Mouse (Mus musculus): Measurements from ENCODE around the gene Sigmar1.
"Not testable (repeated sequence)": the region's sequence is repeated elsewhere in the genome, so short reads cannot be mapped to it uniquely, and the experiment has no call there.

Gene Sigmar1

DNA sequence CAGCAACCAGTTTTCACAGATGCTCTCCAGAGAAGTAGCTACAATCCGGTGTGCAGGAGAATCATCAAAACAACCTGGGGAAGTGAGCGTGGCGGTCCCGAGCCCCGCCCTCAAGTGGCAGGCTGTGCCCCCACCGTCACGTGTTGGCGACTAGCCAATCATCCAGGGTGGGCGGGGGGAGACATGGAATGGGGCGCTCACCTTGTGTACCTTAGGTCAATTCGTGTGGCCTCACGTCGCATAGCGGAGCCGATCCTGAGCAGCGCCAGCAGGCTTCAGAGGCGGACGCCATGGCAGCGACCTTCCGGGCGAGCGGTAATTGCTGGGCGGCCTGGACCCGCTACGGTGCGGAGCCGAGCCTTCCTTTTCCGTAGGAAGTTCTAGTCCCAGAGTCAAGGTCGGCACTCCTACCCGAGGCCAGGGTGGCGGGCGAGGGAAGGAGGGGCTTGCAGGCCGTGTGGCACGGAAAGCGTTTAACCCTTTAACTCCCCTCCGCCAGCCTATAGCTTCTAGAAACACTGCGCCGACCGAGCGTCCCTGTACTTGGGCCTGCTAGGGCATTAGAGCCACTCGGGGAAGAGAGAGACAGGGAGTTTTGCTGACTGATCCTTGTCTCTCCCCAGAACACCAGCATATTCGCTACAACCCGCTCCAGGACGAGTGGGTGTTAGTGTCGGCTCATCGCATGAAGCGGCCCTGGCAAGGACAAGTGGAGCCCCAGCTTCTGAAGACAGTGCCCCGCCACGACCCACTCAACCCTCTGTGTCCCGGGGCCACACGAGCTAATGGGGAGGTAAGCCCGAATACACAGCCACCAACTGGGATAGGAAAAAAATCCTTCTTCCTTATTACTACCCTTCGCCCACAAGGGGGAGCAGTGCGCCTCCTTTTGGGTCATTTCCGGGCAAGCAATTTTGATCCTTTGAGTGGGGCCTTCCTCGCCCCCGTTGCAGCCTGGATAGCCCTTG is at the start of gene Sigmar1:
Gene Sigmar1 (minus strand): TSS at position 820 of the 968 bp plus-strand sequence.
- DNase-seq: peak; percentile 82

DNA sequence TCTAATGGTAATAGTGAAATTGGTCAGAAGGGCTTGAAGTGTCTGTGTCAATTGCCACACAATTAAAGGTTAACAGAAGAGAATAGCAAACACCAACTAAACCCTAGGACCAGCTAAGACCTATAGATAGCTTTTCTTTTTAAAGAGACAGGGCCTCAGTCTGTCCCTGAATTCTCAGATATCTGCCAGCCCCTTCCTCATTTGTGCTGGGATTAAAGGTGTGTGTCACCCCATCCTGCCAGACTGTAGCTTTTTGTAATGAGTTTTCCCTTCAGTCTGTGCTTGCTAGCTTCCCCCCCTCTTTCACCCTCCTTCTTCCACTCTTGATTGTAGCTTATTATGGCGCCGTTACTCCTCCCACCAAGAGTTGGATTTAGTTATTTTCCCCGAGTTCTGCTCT is 27.2 kb upstream of the Sigmar1 start:
- DNase-seq: not testable (repeated sequence)

DNA sequence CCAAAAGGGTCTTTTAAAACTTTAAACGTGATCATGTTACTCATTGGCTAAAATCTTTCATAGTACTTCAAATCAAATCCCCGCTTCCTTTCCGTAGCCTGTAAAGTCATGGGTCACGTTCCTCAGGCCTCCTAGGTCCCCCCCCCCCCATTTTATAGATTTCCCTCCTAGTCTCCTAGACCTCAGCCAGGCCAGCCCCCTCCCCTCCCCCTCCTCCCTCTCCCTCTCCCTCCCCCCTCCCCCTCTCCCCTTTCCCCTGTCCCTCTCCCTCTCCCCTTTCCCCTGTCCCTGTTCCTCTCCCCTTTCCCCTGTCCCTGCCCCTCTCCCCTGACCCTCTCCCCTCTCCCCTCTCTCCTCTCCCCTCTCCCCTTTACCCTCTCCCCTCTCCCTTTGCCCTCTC is 26.8 kb upstream of the Sigmar1 start:
- not testable (repeated sequence) for DNase-seq

GRCm38 (mm10) chr4:41781748-41782485 is 26.0 kb upstream of the Sigmar1 start:
- not testable (repeated sequence) for DNase-seq

DNA sequence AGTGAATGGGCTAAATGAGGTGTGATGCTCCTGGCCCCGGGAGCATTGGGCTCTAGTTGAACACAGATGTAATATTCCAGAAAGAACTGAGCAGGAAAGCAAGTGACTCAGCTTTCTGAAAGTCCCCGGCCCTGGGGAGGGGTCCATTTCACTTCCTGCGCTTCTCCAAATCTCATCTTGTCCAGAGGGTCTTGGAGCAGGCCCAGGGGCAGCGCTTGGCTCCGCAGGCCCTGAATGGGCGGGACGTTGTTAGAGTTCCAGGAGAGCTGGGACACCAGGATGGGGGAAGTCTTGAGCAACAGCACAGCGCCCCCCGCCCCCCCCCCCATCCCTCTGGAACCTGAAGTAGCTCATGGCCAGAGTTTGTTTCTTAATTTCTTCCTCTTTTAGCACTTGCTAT is 25.3 kb upstream of the Sigmar1 start:
- not testable (repeated sequence) for DNase-seq

GRCm38 (mm10) chr4:41775840-41776239 is 19.9 kb upstream of the Sigmar1 start:
- DNase-seq: not testable (repeated sequence)

DNA sequence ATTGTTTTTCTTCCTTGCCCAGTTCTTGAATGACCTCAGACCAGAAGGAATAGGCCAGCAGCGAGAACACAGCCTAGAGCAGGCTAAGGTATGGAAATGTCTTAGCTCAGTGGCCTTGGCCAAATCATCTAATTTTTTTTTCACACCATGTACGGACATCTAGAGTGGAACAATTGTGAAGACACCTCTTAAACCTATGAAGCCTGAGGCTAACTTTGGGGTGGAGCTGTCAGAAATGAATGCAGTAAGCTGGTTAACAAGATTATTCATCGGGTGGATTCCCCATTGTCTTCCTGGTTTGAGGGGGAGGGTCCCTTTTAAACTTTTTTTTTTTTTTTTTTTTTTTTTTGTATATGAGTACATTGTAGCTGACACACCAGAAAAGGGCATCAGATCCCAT is 18.5 kb upstream of the Sigmar1 start:
- not testable (repeated sequence) for DNase-seq

DNA sequence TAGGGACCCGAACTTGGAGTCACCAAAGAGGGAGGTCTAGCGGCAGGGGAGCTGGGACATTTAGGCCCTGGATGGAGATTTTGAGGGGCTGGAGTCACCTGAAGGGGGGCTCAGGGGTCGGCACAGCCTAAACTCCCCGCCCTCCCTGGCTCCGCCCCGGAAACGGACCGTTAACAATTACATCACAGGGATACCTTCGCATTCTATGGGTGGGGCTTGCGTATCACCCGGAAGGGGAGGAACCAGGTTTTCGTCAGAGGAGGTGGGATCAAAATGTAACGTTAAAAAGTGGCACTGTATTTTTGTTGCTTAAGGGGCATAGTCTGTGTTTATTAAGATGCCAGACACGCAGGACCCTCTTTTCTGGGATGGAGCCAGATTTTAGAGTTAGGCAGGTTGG is 18.0 kb upstream of the Sigmar1 start, which contains the start of gene Ccl27a:
Gene Ccl27a (minus strand): TSS at position 246 of the 400 bp plus-strand sequence.
- DNase-seq: peak; percentile 88

DNA sequence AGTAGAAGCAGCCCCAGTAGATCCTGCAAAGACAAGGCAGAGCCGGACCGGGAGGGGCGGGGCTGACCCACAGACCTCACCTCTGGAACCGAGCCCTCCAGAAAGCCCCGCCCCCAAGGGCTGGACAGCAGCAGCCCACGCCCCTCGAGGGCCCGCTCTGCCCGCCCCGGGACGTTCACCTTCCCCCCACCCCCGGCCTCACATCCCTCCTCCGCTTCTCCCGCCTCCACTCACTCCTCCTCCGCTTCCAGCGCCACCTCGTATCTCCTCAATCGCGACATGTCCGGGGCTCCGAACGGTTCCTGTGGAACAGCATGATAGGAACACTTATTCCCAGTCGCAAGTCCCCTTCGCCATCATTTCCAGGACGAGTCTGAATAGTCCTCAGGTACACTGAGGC is 17.5 kb upstream of the Sigmar1 start:
- DNase-seq: not testable (repeated sequence)

- DNase-seq: not testable (repeated sequence)
Observed at GRCm38 (mm10) chr4:41772946-41773345, 17.0 kb upstream of the Sigmar1 start.

DNA sequence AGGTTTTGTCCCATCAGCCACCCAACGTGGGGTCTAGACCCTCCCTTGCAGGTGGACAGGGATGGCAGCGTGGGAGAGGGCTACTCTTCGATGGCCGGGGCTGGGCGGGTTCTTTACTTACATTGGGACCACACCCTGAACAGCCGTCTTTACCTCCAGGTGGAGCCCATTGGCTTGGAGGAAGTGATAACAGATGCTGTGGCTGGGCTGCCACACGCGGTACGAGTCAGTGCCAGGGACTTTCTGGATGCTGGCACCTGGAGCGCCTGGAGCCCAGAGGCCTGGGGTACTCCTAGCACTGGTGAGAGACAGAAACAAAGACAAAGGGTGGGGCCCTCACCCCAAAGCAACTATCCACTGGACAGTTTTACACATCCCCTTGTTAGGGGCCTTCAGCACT is 11.3 kb upstream of the Sigmar1 start:
- DNase-seq: not testable (repeated sequence)

- not testable (repeated sequence) for DNase-seq
Observed at GRCm38 (mm10) chr4:41763176-41763575, 7.2 kb upstream of the Sigmar1 start.

DNA sequence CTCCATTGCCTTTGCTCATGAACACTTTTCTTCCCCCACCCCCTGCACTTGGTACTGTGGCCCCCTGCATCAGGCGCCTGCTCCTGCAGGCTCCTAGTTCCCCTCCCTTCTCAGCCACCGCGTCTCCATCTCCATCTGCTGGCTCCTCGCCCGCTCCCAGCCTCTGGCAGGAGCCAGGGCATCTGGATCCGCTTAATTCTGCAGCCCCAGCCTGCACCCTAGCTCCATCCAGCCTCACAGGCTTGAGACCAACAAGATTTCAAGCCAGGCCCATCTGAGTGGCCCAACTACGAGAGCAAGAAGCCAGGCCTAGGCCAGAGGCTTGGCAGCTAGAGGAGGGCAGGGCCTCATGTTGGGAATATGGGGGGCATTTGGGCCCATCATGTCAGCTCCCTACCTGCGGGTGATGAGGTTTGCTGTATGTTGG is 6.7 kb upstream of the Sigmar1 start:
- peak; percentile 53 for DNase-seq

DNA sequence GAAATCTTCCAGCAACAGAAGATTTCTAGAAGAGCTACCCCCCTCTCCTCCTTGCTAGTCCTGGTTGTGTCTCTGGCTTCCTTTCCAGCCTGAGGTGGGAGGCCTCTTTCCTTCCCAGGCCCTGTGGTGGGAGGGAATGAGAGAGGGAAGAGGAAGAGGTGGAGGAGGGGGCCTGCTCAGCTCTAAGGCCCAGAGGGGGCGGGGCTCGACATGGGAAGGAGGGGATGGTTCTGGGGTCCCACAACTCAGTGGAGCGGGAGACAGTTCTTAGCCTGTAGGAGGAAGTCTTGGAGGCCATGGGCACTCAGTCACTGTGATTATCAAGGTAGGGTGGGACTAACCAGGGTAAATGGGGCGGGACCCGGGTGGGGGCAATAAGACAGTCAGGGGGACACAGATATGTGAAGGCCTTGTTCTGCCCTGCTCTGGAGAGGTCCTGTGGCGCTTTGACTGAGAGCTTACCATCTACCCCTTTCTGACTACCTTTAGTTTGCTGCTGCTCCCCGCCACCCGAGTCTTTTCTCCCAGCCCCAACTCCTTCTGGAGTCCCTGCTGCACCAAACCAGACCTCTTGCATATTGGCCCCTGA is 6.2 kb upstream of the Sigmar1 start:
- no peak for DNase-seq

DNA sequence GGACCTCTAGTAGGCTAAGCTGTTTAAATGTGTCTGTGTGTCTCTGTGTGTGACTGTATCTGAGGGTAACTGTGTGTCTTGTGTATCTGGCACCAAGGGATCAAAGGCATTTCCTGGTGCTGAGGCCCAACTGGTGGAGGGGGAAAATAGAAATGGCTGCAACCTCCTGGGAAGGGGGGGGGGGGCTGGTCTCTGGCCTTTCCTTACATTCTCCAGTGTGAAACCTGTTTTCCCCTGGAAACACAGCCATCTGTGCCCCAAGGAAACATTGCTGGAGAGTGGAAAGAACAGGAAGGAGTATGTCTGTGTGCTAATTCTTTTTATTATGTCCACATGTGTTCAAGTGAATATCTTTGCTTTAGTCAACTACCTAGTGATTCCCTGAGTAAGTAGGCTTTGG is 5.7 kb upstream of the Sigmar1 start:
- no peak for DNase-seq

DNA sequence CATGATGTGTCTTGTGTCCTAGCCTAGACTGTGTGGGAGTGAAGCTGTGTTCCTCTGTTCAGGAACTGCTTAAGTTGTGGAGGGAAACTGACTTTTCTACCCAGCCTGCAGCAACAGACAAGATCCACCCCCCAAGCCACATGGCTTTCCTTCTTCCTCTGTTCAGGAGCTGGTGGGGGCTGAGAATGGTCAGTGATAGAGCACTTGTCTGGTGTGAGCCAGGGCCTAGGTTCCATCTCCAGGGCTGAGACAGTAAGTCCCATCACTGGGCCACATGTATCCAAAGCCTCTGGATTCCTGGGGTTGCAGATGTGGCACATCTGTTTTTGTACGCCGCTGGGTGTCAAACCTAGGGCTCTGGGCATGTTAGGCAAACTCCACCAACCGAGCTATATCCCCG is 5.0 kb upstream of the Sigmar1 start:
- DNase-seq: no peak

GRCm38 (mm10) chr4:41760288-41760721 is 4.3 kb upstream of the Sigmar1 start:
- peak; percentile 75 for DNase-seq

GRCm38 (mm10) chr4:41759656-41760287 is 3.8 kb upstream of the Sigmar1 start:
- DNase-seq: no peak

DNA sequence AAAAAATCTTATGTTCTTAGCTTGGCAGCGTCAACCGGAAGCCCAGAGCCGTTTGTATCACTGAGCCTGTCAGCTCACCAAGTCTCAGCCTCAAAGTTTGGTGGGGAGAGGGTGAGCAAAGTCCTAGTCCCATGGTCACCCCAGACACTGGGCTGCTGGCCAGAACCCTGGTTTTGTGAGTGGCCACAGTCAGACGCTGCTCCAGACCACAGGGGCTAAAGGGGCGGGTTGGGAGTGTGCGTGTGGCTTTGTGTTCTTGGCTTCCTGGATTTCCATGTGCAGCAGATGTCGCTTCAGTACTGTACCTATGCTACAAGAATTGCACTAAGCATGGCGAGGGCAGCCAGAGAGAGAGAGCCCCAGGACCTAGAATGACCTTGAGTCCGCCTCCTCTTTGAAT is 3.2 kb upstream of the Sigmar1 start:
- peak; percentile 36 for DNase-seq

DNA sequence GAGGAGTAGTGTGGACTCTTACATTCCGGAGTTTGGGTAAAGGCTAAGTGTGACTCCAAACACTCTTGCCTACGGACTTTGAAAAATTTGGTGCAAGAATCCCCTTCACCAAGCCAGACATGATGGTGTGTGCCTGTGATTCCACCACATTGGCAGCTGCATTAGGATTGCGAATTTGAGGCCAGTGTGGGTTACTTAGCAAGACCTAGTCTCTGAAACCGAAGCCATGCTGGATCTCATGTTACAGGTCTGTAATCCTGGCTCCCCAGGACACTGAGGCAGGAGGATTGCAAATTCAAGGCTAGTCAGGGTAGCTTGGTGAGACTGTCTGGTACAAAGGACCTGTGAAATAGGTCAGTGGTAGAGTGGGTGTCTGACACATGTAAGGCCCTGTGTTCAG is 2.7 kb upstream of the Sigmar1 start:
- DNase-seq: no peak

GRCm38 (mm10) chr4:41758021-41758420 is 2.1 kb upstream of the Sigmar1 start:
- DNase-seq: no peak

DNA sequence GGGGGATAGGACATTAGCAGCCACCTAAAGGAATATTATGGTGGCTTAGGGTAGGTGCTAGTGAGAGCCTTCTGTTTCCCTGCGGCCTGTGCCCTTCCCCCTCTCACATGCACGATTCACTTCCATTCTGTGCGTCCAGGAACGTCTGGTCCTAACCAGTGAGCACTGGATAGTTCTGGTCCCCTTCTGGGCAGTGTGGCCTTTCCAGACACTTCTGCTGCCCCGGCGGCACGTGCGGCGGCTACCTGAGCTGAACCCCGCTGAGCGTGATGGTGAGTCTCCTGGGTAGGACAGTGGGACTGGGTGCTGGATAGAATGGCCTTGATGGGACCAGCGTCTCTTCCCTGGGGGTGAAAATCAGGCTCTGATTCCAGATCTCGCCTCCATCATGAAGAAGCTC is 1.4 kb upstream of the Sigmar1 start:
- DNase-seq: no peak

DNA sequence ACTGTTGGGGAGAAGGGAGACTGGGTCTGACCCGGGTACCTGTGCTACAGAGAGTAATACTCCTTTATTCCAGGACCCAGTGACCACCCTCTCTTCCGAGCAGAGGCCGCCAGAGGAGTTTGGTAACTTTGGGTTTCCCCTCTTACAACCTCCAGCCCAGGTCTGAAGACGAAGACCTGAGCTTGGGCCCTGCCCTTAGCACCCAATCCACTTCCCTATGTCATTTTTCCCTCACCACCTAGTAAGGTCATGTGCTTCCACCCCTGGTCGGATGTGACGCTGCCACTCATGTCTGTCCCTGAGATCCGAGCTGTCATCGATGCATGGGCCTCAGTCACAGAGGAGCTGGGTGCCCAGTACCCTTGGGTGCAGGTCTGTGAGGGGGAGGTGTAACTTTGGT is 483 bp upstream of the Sigmar1 start:
- no peak for DNase-seq

All from right cerebral cortex, adult 18-20 months (tissue).